Mouse (Mus musculus) MN1 (cell line): ENCODE measurements around the gene Setd3.
"Not testable (repeated sequence)": the region's sequence is repeated elsewhere in the genome, so short reads cannot be mapped to it uniquely, and the experiment has no call there.

Experiments
- DNase-seq: peaks from one replicate; pipeline ENCODE4 v3.0.0-alpha.2; 2016; ENCODE audit warnings: low spot score

Setd3 gene

DNA sequence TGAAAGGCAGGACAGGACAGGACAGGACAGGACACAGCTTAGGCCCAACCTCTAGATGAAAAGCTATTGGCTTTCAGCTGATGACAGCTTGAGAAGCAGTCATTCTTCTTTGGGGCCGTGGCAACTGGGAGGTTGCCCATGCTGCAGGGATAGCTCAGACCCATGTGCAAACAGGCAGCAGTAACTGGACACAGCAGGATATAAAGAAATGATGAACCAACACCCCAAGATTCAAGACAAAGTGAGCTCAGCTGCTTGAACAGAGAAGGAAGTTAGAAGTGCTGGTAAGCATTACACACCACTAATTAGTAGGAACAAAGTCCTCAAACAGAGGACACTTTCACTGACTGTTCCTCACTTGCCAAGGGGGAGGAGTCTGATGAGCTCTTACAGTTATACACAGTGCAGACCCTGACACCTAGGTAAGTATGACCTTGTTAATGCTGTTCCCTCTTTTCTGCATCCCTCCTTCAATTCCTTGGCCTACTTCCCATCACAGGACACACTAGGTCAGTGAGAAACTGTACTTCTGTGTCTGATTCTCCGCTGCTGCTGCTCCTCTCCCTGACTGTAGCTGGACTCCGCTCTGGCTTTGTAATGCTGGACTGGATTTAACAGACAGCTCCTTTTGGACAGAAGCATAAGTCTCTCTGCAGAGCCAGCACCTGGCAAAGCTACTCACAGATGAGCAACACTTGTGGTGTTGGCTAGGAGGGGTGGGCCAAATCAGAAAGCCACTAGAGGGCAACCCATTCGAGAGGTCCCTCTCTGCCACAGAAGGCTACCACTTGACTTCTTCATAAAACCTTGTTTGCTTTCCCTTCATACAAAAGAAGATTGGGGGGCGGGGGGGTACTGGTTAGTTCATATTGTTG is 35.3 kb downstream of the Setd3 start:
- DNase-seq = no peak

DNA sequence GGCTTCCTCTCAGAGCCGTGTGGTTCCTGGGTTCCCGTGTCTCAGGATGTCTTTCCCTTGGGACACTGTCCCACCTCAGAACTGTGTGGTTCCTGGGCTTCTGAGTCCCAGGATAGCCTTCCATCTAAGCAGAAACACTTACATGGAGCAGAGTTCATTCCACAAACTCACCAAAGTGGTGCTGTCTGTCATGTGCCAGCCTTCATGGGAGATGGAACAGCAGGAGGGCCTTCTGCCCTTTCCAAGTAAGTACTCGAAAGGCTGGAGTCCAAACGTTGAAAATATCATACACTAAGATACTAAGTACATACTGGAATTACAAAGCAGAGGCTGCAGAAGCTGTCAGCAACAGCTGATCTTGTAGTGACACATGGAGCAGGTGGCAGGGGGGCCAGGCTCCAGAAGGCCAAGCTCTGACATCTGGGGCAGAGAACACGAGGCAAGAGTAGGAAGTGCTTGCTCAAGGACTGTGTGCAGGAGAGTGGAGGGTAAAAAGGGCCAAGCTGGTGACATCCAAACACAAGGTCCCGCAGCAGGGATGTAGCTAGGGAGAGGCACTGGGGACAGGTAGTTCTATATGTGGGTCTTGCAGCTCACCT is 43.4 kb downstream of the Setd3 start:
- DNase-seq = no peak

DNA sequence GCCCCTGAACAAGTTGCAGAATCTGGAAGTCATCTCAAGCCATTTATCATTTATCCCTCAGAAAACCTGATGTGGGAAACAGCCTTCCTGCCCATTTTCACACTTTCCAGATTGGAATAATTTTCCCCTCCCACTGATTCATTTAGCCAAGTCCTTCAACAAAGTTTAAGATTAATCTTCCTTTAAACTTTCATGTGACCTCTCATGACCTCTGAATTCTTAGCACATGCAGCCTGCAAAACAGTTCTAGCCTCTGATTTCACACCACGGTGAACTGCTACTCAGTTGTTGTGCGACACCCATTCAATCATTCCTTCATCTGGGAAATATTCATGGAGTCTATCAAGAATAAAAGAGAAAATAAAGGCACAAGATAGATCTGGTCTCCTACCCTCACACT is 45.9 kb downstream of the Setd3 start:
- DNase-seq = no peak

DNA sequence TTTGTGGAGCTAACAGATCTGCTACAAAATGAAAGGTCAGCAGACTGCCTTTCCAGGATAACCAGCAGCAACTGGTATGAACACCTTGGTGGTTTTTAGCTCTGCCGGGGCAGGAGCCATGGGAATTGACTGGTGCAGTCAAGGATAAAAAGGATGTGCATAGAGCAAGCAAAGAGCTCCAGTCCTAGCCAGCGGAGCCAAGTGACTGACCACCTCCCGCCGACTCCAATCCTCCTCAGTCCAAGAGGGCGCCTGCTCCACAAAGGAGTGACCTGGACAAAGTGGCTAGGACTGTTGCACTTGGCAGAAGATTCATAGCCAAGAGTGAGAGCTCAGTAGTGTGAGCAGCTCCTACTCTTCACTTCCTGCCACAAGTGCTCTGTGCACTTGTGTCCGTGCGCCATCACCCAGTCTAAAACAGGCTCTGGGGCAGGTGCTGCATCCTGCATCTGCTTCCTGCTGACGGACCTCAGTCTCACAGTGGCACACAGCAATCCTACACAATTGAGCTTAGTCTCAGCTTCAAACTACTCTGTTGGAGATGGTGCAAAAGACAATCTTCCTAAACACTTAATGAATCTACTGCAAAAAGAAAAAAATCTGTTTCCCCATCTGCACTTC is 46.6 kb downstream of the Setd3 start:
- DNase-seq = no peak

DNA sequence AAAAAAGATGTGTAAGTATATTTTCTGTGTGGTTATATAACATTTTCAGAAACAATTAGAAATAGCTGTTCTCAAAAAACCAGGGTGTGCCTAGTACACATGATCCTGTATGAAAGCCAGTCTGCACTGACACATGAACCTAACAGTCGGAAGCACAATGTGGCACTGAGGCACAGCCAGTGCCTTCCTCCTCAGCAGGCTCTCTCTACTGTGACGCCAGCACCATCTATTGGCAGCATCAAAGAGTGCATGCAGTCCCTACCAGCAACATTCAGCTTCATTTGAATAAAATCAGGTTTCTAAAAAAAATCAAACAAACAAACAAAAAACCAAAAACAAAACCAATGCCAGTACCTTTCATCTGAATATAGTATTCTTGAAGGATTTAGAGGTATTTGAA is 57.8 kb downstream of the Setd3 start:
- peak; percentile 68 for DNase-seq

DNA sequence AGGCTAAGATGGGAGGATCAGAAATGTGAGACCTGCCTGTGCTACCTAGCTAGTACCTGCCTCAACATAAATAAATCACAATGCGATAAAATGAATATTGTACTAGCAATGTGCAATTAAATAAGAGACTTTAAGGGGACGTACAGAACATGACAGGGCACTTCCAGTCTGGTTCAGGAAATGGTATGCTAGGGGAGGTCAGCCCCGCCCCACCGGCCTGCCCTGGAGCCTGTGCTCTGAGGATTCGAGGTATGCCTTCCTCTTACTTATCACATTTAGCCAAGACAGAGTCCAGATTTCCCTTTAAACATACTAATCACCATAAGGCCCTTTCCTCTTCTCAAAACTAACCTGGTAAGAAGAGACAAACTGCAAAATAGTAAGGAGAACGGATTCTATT is 58.7 kb downstream of the Setd3 start:
- no peak for DNase-seq

DNA sequence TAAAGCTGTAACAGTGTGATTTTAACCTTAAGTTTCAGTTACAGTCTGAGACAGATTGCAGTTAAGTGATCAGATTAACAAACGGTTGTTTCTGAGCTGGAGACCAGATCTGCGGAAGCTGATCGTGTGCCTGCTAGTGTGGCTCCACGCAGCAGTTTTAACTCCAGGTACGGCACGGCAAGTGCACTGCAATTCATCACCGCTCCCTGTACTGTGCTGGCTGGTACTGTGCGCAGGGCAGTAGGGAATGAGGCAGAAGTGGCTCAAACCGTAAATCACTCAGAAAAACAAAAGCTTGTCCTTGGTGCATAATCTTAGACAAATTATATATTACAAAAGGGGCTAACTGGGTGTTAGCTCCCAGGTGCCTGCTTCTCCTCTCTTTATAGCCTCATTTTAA is 59.2 kb downstream of the Setd3 start:
- no peak for DNase-seq

DNA sequence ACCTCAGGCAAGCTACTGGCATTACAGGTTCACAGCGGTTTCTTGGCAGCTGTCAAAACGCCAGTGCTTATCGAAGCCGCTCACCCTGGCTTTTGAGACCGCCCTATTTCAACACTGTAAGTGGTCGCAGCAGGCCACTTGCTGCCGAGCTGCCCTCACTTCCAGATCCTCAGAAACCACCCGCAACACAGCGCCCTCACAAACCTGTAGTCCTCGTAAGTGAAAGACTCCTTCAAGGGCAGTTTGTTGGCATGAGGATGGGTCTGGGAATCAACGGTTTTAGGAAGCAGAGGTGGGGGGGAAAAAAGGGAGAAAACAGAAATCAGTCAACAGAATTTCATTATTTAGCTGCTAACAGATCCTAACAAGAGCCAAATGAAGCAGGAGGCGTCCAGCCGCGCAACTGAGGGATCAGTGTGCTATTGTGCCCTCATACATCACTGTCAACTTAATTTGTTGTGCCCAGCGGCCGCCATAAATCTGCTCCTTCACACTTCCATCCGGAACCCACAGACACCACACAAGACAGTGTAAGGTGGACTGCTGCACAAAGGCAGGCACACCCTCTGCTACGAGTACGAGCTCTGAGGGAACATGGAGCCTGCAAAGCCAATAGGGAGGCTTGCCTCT is 60.1 kb downstream of the Setd3 start:
- peak; percentile 20 for DNase-seq

DNA sequence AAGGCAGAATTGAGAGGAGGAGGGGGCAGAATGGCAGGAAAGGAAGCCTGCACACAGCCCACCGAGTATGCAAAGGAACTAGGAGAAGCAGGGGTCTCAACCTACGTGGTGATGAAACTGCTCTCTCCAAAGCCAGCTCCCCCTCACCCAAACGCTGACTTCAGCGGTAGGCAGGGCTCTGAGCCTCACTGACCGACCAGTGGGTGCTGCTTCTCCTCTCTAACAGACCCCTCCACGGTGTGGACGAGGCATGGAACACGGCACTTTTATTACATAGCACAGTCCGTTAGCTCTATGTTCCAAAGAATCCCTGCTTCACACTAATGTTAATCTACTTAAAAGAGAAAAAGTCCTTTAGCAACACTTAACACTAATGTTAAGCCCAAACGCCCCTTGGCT is 60.6 kb downstream of the Setd3 start:
- no peak for DNase-seq

DNA sequence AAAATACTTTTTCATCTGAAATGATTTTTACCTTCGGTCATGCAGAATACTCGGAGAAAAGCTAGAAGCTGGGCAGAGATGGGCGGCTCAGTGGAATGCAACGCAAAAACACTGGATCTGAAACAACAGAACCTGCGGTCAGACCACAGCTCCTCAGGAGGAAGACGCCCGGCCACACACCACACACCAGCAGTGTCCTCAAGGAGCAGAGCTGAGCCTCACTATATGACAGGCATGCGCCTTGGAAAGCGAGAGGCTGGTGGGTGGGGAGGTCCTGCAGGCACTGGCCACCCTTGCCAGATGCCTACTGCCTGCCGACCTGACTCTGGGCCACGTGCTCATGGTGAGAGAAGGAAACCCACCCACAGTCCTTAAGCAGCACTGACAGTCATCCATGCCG is 67.9 kb downstream of the Setd3 start:
- DNase-seq = no peak

DNA sequence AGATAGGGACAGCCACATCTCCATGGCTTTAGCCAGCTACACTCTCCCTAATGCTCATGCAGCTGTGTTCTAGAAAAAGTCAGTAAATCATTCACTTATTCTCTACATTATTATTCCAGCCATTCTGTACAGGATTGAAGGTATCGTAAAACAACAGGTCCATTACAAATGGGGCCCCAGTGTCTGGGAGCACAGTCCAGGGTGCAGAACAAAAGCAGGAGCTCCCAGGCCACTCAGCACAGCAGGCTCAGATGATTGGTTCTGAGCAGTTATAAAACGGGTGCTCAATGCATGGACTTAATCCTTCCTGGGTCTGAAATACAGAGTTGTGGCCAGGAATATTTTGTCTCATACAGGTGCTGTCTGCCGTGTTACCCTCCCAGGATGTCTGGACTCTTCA is 68.4 kb downstream of the Setd3 start:
- no peak for DNase-seq

DNA sequence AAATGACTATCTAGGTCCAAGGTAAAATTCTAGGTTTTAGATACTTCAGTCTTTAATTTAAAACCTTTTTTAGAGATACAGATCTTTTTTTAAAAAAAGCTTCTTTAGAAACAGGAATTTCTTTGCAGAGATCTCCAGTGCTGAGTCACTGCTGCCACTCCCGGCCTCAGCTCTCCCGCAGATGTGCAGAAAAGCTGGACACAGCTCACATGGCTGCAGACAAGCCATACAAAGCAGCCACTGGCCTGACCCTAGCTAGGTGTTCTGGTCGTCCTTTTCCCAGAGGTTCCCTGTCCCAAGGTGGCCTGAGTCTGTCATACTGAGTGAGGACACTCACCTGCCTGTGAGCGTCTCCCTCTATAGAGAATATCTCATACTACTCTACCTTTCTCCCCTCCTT is 69.4 kb downstream of the Setd3 start:
- no peak for DNase-seq

DNA sequence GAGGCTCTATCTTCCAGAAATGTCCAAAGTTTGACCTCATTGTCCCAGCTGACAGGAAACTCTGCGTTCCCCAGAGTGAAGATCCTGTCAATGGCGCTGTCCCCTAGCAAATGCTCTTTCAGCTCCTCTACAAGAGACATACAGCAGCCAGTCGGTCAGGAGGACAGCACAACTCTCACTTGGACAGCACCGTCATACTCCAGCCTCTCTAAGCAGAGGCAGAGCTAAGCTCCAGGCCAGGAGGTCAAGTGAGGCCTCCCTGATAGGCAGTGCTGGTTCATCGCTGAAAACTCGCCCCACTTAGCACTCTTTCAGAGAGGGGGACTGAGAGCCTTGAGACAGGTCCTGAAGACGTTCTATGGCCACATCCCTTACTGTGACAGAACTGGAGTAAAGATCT is 70.5 kb downstream of the Setd3 start:
- DNase-seq = not testable (repeated sequence)

DNA sequence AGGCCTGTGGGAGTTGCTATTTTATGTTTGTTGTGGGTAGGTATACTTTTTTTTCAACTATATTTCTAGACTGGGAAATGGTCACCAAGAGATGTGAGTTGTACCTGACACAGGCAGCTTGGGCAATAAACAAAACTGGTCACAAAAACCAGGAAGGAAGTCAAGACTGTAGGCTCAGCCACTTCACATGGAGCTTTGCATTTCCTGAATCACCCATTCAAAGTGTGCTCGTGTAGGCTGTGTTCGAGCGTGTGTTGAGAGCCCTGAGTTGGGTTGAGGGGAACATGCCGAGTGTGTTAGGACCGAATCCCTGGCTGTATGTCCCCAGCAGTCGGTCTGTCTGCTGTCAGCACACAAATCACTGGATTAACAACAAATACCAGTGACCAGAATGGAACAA is 75.8 kb downstream of the Setd3 start:
- no peak for DNase-seq

DNA sequence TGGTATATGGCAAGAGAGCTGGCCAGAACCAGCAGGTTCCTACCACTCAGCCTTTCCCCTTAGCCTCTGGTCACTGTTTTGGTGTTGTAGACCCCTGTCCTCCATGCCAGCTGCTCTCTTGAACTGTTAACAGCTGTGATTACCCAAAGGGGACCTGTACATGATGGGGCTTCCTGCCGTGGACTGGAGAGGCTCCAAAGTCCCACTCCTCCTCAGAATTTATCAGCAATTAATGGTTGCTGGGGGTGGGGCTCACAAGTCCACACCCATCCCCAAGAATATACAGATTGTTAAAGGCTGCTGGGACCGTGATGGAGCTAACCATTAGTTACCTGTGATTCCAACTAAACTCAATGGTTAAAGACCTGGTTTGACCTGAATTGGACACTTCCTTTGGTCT is 77.0 kb downstream of the Setd3 start:
- DNase-seq = no peak

DNA sequence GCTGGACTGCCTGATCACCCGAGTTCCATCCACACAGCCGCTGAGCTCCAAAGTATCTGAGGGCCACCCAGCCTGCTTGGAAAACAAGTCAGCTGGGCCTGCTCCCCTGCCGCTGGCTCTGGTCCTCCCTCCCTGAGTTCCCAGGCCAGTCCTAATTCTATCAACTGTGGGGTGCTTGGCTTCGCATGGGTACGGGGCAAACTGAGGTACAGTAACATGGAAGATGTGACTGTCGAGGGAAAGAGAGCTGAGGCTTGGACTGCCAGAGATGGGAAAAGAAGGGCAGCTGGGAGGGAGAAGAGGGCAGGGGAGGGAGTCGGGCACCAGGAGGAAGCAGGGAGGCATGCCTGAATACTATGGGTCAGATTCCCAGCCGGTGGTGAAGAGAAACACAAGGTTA is 78.9 kb downstream of the Setd3 start:
- no peak for DNase-seq

DNA sequence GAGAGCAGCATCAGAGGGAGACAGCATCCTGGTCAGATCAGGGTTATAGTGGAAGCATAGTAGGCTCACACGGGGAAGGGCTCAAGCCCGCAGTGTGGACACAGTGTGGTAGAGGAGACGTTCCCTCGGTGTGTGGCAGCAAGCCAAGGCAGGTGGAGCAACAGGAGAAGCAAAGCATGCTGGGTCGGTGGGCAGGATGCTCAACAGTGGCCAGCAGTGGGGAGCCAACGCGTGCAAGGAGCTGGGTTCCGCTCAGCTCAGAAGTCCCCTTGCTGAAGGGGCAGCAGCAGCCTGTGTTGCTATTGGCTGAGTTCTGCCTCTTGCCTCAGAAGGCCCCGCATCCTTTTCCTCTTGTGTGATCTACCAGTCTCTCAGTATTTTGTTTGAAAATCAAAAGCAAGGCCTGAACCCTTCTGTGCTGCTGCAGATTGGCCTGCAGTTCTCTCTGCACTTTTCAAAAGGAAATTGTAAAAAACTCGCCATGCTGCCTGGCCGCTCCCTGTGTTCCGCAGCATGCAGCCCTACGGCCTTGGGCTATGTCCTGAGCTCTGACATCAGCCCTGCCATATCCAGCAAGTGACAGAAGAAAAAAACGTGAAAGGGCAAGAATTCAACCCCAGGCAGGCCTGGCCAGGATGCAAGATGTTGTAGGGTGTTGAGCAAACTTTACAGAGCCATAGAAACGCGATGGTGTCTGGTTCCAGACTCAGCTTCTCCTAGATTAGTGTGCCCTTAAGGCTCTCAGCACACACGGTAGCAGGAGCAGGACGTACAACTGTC is 80.7 kb downstream of the Setd3 start:
- DNase-seq = no peak

DNA sequence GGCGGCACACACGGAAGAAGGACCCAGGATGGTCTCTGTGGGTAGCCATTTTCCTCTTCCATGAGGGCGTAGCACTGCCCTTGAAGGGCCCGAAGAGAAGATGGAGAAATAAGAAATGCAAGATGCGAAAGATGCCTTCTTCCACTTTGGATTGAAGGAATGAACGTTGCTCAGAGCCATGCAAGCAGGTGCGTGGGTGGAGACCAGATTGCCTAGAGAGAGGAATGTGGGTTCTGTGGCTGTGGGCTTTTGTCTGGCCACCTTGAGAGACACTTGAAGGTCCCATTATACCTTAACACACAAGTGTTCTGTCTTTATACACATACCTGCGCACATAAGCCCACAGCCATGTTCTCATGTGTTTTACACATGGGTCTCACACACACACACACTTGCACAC is 81.5 kb downstream of the Setd3 start:
- no peak for DNase-seq

DNA sequence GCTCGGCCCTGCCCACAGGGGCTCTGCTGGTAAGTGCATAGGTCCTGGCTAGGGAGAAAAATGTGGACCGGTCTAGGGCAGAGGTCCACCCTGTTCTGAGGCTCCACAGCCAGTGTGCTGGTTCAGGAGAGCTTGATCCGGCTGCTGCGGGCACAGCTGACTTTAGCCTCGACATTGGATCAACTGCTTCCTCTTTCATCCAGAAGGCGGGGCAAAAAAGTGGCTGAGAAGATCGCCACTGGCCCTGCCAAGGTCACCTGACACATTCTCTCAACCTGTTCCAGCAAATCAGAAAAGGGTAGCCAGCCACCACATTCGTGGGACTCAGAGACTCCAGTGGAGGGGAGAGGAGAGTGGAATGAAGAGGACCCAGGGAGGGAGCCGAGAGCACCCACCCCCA is 90.9 kb downstream of the Setd3 start:
- DNase-seq = no peak

DNA sequence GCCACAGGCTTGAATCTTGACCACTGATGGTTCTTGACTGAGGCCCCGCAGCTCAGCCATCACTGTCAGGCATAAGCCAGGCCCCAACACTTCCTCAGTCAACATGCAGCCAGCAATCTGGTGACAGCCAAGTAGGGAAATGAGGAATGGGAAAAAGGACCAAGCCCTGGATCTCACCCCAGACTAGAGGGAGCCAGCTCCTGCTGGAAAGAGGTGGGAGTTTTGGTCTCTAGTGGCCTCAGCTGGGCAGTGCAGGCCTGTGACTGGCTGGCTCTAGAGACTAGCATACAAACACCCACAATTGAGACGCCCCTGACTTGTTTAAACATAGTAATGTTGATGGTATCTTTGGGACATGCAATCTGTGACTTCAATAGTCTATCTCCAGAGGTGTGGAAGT is 91.6 kb downstream of the Setd3 start:
- no peak for DNase-seq

DNA sequence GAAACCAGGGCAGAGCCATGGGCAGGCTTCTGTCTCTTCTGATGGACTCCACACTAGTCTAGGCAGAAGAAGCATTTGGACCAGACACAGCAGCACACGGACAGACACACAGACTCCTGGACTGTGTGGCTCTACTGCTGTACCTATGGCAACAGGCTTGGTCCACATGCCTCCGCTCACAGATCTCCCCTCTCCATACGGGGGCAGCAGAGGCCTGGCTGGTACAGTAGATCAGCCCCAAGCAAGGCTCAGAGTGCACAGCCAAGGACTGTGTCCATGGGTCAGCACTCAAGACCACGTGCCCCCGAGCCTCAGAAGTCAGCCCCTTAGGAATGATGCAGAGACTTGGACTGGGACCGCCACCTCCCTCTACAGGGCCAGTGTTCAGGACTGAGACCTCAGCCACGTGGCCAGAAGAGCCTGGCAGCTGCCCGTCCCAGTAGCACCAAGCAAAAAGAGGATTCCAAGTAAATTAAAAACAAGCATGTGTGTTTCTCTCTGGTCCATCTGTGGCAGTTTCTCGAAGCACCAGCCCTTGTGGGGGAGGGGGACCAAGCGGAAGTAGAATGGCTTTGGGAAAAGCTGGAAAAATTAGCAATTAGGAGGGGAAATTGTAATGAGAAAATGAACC is 100.9 kb downstream of the Setd3 start:
- DNase-seq = peak; percentile 51

DNA sequence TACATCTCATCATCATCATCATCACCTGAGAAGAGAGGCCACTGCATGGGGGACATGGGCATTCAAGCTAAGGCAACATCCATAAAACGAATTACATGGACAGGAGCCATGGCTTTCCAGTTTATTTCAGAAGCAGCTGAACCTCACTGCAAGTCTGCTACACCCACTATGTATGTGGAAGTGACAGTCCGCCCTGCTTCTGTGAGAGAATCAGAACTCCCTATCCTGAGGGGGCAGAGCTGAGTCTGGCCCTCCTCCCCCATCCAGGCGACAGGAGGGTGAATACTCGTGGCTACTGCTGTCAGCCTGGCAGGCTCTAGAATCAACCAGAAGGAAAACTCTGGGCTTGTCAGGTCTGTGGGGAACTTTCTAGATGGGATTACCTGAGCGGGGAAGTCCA is 106.2 kb downstream of the Setd3 start:
- DNase-seq = no peak
